Mouse (Mus musculus): ENCODE results near the gene Xkr7.
A peak's percentile ranks its signal among the peaks of the same experiment; 100 is the strongest.

Xkr7 gene

GRCm38 (mm10) chr2:153031126-153032082 lies at the start of gene Xkr7:
Gene Xkr7, plus strand, starts transcription at chr2:153031852.
- DNase-seq (ENCODE audit: low spot score in 2 of 2): no peak

GRCm38 (mm10) chr2:152985582-152985981 lies 46.1 kb upstream of the Xkr7 start:
- DNase-seq (ENCODE audit: low spot score in 2 of 2): no peak

- no peak for DNase-seq (ENCODE audit: low spot score in 2 of 2)
These were observed 40.1 kb upstream of the Xkr7 start for GRCm38 (mm10) chr2:152991529-152991928.

- no peak for DNase-seq (ENCODE audit: low spot score in 2 of 2)
These were observed 34.6 kb upstream of the Xkr7 start for GRCm38 (mm10) chr2:152997046-152997445.

- no peak for DNase-seq (ENCODE audit: low spot score in 2 of 2)
These were observed 29.0 kb upstream of the Xkr7 start for GRCm38 (mm10) chr2:153002492-153003248.

GRCm38 (mm10) chr2:153003681-153004338 lies 27.8 kb upstream of the Xkr7 start:
- no peak for DNase-seq (ENCODE audit: low spot score in 2 of 2)

- DNase-seq (ENCODE audit: low spot score in 2 of 2): no peak
These were observed 25.7 kb upstream of the Xkr7 start for GRCm38 (mm10) chr2:153005981-153006380.

- no peak for DNase-seq (ENCODE audit: low spot score in 2 of 2)
These were observed 22.3 kb upstream of the Xkr7 start for GRCm38 (mm10) chr2:153009192-153009973.

GRCm38 (mm10) chr2:153013724-153014515 lies 17.7 kb upstream of the Xkr7 start:
- no peak for DNase-seq (ENCODE audit: low spot score in 2 of 2)

GRCm38 (mm10) chr2:153014758-153015593 lies 16.7 kb upstream of the Xkr7 start, which contains the start of gene Pdrg1:
Gene Pdrg1, minus strand, starts transcription at chr2:153015427.
- DNase-seq (ENCODE audit: low spot score in 2 of 2): peak; percentile 94 to 96

- DNase-seq (ENCODE audit: low spot score in 2 of 2): no peak
These were observed 15.8 kb upstream of the Xkr7 start for GRCm38 (mm10) chr2:153015804-153016203.

- DNase-seq (ENCODE audit: low spot score in 2 of 2): no peak
These were observed 14.9 kb upstream of the Xkr7 start for GRCm38 (mm10) chr2:153016786-153017185.

- DNase-seq (ENCODE audit: low spot score in 2 of 2): no peak
These were observed 12.3 kb upstream of the Xkr7 start for GRCm38 (mm10) chr2:153019355-153019754.

- DNase-seq (ENCODE audit: low spot score in 2 of 2): no peak
These were observed 10.5 kb upstream of the Xkr7 start for GRCm38 (mm10) chr2:153021163-153021562.

GRCm38 (mm10) chr2:153022855-153023254 lies 8.8 kb upstream of the Xkr7 start:
- DNase-seq (ENCODE audit: low spot score in 2 of 2): no peak

GRCm38 (mm10) chr2:153026052-153026451 lies 5.6 kb upstream of the Xkr7 start:
- no peak for DNase-seq (ENCODE audit: low spot score in 2 of 2)

GRCm38 (mm10) chr2:153027501-153027900 lies 4.2 kb upstream of the Xkr7 start:
- DNase-seq (ENCODE audit: low spot score in 2 of 2): no peak

GRCm38 (mm10) chr2:153030422-153030821 lies 1.2 kb upstream of the Xkr7 start:
- no peak for DNase-seq (ENCODE audit: low spot score in 2 of 2)

- peak; percentile 46 to 75 for DNase-seq (ENCODE audit: low spot score in 2 of 2)
These were observed 611 bp downstream of the Xkr7 start for GRCm38 (mm10) chr2:153032083-153032842.

Measured in natural killer cell, adult 2 months (primary cell).